Mouse (Mus musculus): ENCODE results near the gene Hist1h1e.
"Not testable (repeated sequence)": the region's sequence is repeated elsewhere in the genome, so short reads cannot be mapped to it uniquely, and the experiment has no call there.

The Hist1h1e gene

GRCm38 (mm10) chr13:23591206-23591605, 31.2 kb downstream of the Hist1h1e start:
- no peak for DNase-seq

DNA sequence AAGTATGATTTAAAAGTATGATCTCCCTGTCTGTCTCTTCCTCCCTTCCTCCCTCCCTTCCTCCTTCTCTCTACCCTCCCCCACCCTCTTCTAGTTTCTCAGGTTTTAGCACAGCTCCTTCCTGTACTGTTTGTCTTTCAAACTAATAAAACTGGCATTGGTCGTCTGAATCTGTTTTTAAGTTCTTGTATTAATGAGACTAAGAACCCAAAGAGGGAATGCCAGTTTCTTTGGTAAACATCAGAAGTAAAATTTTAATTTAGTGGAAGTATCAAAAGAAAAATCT, 35.5 kb downstream of the Hist1h1e start:
- DNase-seq: no peak

DNA sequence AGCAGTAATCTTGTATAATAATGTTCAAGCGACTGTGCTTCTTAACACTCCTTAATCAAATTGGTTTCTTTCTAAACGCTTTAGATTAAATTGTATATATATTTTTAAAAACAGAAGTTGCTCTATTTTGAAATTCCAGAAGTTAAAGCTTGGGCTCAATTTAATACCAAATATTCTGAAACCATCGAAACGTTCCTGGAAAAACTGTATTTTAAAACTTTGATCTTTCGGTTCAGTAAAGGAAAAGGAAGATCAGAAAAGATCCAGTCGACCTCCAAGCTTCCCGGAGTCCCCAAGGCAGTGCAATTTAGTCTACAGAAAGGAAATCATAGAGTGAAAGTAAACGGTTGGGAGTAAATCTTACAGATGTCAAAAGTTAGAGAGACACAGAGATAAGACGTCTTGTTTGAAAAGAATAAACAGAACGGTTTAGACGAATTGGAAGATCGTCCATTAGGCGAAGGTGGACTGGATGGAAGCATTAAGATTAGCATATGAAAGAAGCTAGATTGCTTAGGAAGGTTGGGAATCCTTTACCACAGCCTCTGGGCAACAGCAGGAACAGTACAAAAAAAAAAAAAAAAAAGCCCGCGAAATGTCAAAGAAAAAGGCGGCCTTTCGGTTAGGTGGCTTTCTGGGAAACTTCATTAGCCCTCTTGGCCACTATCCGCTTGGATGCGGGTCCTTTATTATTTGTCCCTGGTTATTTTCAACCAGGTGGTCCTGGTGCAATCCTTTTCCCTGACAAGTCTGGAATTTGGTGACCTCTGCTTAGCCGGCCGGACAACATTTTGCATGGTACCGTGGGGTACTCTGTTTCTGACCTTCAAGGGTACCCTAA, 36.0 kb downstream of the Hist1h1e start:
- DNase-seq: peak; percentile 27

GRCm38 (mm10) chr13:23585442-23586098, 36.8 kb downstream of the Hist1h1e start:
- peak; percentile 84 for DNase-seq

GRCm38 (mm10) chr13:23585029-23585441, 37.3 kb downstream of the Hist1h1e start:
- DNase-seq: peak; percentile 79

GRCm38 (mm10) chr13:23584331-23584730, 38.0 kb downstream of the Hist1h1e start:
- DNase-seq: peak; percentile 33

GRCm38 (mm10) chr13:23583387-23584068, 38.8 kb downstream of the Hist1h1e start:
- no peak for DNase-seq

DNA sequence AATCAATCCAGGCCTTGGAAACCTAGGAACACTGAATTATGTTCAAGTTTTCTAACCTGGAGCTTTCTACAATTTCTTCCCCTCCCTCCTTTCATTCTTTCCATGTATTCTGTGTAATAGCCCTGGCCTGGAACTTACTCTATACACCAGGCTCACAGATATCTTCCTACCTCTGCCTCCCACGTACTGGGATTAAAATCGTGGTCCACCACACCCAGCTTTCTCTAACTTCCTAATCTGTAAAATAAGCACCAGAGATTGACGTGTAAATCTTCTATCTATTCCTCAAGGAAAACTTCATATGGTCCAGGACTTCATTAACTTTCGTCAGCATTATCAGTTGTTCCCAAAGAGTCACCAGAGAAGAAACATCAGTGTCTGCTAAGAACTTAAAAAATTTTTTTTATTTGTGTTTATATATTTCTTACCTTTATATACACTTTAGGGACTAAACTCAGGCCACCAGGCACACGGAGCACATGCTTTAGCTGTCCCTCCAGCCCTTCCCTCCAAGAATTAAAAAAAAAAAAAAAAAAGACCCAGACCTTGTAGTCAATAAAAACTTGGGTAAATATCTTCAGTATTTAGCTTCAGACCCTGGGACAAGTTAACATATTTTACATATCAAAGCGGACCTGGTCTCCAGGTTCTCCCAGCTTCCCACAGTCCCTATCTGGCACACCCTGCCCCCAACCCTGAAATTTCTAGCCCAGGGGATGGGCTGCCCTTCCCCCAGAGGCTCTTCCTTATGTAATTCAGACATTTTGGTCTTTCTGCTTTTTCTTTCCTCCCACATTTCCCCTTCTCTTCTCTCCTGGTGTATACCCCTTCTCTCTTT, 39.9 kb downstream of the Hist1h1e start:
- no peak for DNase-seq

DNA sequence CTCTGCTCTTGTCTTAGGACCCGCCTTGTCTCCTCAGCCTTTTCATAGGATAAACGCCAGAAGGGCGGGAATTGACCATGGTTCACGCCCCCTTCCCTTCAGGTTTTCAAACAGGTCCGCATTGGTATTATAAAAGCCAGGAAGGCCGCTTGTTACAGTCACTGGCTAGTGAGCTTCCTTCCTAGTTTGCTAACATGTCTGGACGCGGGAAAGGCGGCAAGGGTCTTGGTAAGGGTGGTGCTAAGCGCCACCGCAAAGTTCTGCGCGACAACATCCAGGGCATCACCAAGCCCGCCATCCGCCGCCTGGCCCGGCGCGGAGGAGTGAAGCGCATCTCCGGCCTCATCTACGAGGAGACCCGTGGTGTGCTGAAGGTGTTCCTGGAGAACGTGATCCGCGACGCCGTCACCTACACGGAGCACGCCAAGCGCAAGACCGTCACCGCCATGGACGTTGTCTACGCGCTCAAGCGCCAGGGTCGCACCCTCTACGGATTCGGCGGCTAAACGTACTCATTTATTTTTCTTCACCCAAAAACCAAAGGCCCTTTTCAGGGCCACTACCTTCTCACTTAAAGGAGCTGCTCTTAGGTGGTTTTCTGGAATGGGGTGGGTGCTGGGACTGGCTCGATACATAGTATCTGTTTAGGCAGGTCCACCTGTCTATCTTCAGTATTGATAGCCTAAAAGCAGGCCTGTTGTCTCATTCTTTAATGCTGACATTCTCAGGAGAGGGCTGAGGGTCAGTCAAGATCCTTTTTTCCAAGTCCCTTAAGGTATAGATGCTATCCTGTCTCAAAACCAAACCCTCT, 40.7 kb downstream of the Hist1h1e start, which contains the start of gene Hist1h4d:
TSS of gene Hist1h4d (plus strand) at position 191 of the 811 bp plus-strand sequence.
- DNase-seq: peak; percentile 98

DNA sequence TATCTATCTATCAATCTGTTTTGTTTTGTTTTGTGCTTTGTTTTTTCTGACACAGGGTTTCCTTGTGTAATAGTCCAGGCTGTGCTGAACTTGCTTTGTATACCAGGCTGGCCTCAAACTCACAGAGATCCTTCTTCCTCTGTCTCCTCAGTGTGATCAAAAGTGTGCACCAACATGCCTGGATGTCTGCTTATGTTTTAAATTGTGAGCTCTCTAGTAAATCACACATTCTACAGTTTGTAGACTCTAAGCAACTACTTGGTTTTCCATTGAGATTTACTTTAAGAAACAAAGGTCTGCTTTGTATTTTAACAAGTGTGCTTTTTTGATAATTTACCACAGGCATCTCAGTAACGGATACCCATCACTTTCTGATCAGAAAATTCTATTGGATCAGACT, 44.5 kb downstream of the Hist1h1e start:
- DNase-seq: no peak

- no peak for DNase-seq
These were observed 45.3 kb downstream of the Hist1h1e start for GRCm38 (mm10) chr13:23576906-23577639.

- no peak for DNase-seq
These were observed 45.9 kb downstream of the Hist1h1e start for GRCm38 (mm10) chr13:23576351-23576881.

DNA sequence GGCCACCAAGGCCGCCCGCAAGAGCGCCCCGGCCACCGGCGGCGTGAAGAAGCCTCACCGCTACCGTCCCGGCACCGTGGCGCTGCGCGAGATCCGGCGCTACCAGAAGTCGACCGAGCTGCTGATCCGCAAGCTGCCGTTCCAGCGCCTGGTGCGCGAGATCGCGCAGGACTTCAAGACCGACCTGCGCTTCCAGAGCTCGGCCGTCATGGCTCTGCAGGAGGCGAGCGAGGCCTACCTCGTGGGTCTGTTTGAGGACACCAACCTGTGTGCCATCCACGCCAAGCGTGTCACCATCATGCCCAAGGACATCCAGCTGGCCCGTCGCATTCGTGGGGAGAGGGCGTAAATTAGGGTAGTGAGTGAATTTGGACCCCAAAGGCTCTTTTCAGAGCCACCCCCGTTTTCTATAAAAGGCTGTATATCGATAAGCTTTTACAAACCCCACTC, 46.5 kb downstream of the Hist1h1e start:
- peak; percentile 38 for DNase-seq

DNA sequence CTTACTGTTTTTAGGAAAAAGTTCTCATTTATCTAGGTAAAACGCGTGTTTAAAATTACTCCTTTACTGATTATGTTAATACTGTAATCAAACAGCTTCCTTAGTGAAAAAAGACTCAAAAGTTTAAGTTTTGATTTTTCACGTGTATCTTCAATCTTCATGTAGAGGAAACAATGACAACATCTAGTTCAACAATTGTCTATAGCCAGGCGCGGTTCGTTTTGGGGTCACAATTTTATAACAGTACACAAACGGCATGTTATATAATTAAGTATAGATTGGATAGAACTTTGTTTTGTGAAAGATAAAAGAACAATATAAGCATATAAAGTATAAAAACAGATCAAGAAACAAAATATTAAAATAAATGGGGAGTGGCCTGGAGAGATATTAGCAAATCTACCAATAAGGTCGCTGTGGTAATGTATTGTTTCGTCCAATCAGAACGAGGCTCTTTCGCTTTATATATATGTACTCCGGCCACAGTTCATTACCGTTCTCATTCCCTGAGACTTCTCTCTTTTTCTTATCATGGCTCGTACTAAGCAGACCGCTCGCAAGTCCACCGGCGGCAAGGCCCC, 47.0 kb downstream of the Hist1h1e start, which contains the start of gene Hist1h3d:
TSS of gene Hist1h3d (plus strand) at position 493 of the 581 bp plus-strand sequence.
- peak; percentile 65 for DNase-seq

- not testable (repeated sequence) for DNase-seq
These were observed 47.7 kb downstream of the Hist1h1e start for GRCm38 (mm10) chr13:23574546-23575170.

DNA sequence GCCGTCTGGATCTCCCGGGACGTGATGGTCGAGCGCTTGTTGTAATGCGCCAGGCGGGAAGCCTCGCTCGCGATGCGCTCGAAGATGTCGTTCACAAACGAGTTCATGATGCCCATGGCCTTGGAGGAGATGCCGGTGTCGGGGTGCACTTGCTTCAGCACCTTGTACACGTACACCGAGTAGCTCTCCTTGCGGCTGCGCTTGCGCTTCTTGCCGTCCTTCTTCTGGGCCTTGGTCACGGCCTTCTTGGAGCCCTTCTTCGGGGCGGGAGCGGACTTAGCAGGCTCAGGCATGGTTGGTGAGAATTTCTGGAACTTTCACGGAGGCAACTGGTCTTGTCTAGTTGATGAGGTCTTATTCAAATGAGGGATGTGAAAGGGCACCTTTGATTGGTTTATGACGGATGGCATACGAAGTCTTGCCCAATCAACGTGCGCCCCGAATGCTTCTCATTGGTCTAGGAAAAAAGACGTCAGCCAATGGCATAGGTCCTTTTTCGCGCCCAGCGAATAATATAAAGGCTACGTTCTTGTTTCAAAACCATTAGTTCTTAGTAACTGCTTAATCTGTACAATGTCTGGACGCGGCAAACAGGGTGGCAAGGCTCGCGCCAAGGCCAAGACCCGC, 48.3 kb downstream of the Hist1h1e start, which contains the start of the genes Hist1h2bf and Hist1h2ad:
TSS of gene Hist1h2bf (minus strand) at position 299 of the 627 bp plus-strand sequence.
TSS of gene Hist1h2ad (plus strand) at position 484 of the 627 bp plus-strand sequence.
- peak; percentile 90 for DNase-seq

- peak; percentile 42 for DNase-seq
These were observed 49.1 kb downstream of the Hist1h1e start for GRCm38 (mm10) chr13:23573034-23573897.
